ENCODE assay signal across 31 mouse cellular contexts in genomic region chr3:83773281-83773680, GRCm38 (mm10). TPM values are rescaled to one million over a fixed set of nuclear protein-coding genes. Genes with fewer than 3 reads are reported as not detected.
A peak's percentile ranks its signal among the peaks of the same experiment; 100 is the strongest.
DNase-seq lines count a peak whose midpoint lies in the region; ATAC-seq and TF ChIP-seq lines count a peak whose summit lies in the region.
"Had no signal": no experiment of that assay in that cellular context is flagged by ENCODE, and none has a peak within 500 bp of the region (broad histone marks: within the 10 kb centered on the region; RNA-seq: fewer than 3 reads in every experiment).

No protein-coding gene starts in this region.

- 92% methylated on average over 18 of the region's 18 CpGs for WGBS in midbrain, embryonic 11.5 days
- 90% methylated on average over 18 of the region's 18 CpGs for WGBS in midbrain, embryonic 13.5 days

- no peaks in the 10 kb centered on the region for H3K27me3 ChIP-seq in midbrain, embryonic 11.5 days (ENCODE audit: control insufficient read depth, insufficient read depth, low read length)
- H3K27me3 ChIP-seq in midbrain, embryonic 13.5 days, result no peaks in the 10 kb centered on the region
- peaks cover 8% of the 10 kb centered on the region for H3K27me3 ChIP-seq in E14TG2a.4 (ENCODE audit: insufficient read depth, low read length)
- H3K27me3 ChIP-seq: CH12.LX; embryonic facial prominence, embryonic 13.5 days; forebrain, embryonic 15.5 days had no signal

- H3K9ac ChIP-seq in midbrain, embryonic 11.5 days (ENCODE audit: low read length), result no peak overlapping the region
- H3K9ac ChIP-seq in midbrain, embryonic 13.5 days (replicated peaks), result no peak overlapping the region
- H3K9ac ChIP-seq: embryonic facial prominence, embryonic 13.5 days; forebrain, embryonic 12.5 days; forebrain, embryonic 15.5 days; heart, embryonic 13.5 days; hindbrain, embryonic 14.5 days had no signal

- no peak for ATAC-seq in midbrain, embryonic 11.5 days (ENCODE audit: low FRiP score)
- no peak for ATAC-seq in midbrain, embryonic 13.5 days
- ATAC-seq: forebrain, embryonic 15.5 days; hindbrain, postnatal 0 days; inflammation-experienced regulatory T-cells, adult 6 months had no signal

- H3K36me3 ChIP-seq in midbrain, embryonic 11.5 days (ENCODE audit: control insufficient read depth, insufficient read depth, low read length), result peaks cover 7% of the 10 kb centered on the region; the same call in 1 of the 2 replicates
- H3K36me3 ChIP-seq in midbrain, embryonic 13.5 days, result peaks cover 23% of the 10 kb centered on the region
- H3K36me3 ChIP-seq in E14TG2a.4 (ENCODE audit: insufficient read depth, low read length), result peaks cover 39% of the 10 kb centered on the region
- H3K36me3 ChIP-seq: forebrain, embryonic 15.5 days; heart, embryonic 10.5 days had no signal

- H3K27ac ChIP-seq in midbrain, embryonic 11.5 days (ENCODE audit: low read depth, low read length), result no peak overlapping the region
- no peak overlapping the region for H3K27ac ChIP-seq in midbrain, embryonic 13.5 days
- H3K27ac ChIP-seq: embryonic facial prominence, embryonic 10.5 days; embryonic facial prominence, embryonic 13.5 days; forebrain, embryonic 12.5 days; forebrain, embryonic 15.5 days; heart, embryonic 10.5 days; heart, embryonic 13.5 days; hindbrain, embryonic 14.5 days; hindbrain, postnatal 0 days had no signal

- H3K4me3 ChIP-seq in midbrain, embryonic 11.5 days (ENCODE audit: low read depth, low read length), result no peak overlapping the region
- H3K4me3 ChIP-seq in midbrain, embryonic 13.5 days (replicated peaks), result no peak overlapping the region
- peak overlapping the region; percentile 78 for H3K4me3 ChIP-seq in E14TG2a.4 (replicated peaks; ENCODE audit: low read length)
- H3K4me3 ChIP-seq: embryonic facial prominence, embryonic 10.5 days; embryonic facial prominence, embryonic 13.5 days; erythroblast, embryonic 14.5 days; forebrain, embryonic 12.5 days; forebrain, embryonic 15.5 days; heart, embryonic 10.5 days; heart, embryonic 13.5 days had no signal

- peaks cover 11% of the 10 kb centered on the region for H3K4me1 ChIP-seq in midbrain, embryonic 11.5 days (ENCODE audit: control insufficient read depth, insufficient read depth, low read length)
- peaks cover 10% of the 10 kb centered on the region for H3K4me1 ChIP-seq in midbrain, embryonic 13.5 days (replicated peaks)
- peaks cover 51% of the 10 kb centered on the region for H3K4me1 ChIP-seq in E14TG2a.4 (replicated peaks; ENCODE audit: low read depth, low read length)

- DNase-seq in midbrain, embryonic 11.5 days (ENCODE audit: low spot score, missing footprints), result peak; percentile 56
- DNase-seq in ES-CJ7 (ENCODE audit: low read depth, low spot score) (peak; percentile 53), ZHBTc4 (ENCODE audit: low read depth, low spot score) (peak; percentile 80)
- DNase-seq in thymus, postnatal 14 days, result no peak
- no peak for DNase-seq in heart, adult 8-10 months (ENCODE audit: low spot score)
- DNase-seq: adrenal gland, adult 2 months; adrenal gland, postnatal 14 days; B cell, adult 2 months; cerebellum, adult 11 months; cerebellum, adult 2 months; cerebellum, adult 9-11 months; cerebellum, postnatal 36 days; embryo, embryonic 11 days; gastrocnemius, postnatal 25 days; heart, adult 18-20 months; heart, postnatal 14 days; heart, postnatal 4 days had no signal

- TF ChIP-seq CTCF in E14TG2a.4 (conservative IDR thresholded peaks at IDR 0.05; ENCODE audit: low read length), result no peak

- no peak overlapping the region for H3K4me2 ChIP-seq in midbrain, embryonic 11.5 days
- H3K4me2 ChIP-seq in midbrain, embryonic 13.5 days (replicated peaks), result no peak overlapping the region
- H3K4me2 ChIP-seq: embryonic facial prominence, embryonic 13.5 days; forebrain, embryonic 12.5 days; forebrain, embryonic 15.5 days; heart, embryonic 13.5 days; hindbrain, embryonic 14.5 days had no signal

- no peaks in the 10 kb centered on the region for H3K9me3 ChIP-seq in midbrain, embryonic 11.5 days (ENCODE audit: control insufficient read depth, low read length)
- no peaks in the 10 kb centered on the region for H3K9me3 ChIP-seq in midbrain, embryonic 13.5 days
- no peaks in the 10 kb centered on the region for H3K9me3 ChIP-seq in E14TG2a.4 (ENCODE audit: low read length)
- H3K9me3 ChIP-seq: embryonic facial prominence, embryonic 10.5 days; embryonic facial prominence, embryonic 13.5 days; forebrain, embryonic 12.5 days; forebrain, embryonic 15.5 days; heart, embryonic 10.5 days; heart, embryonic 13.5 days had no signal

RNA-seq across cellular contexts. Expression of gene Sfrp2, which starts 7.2 kb away (rescaled TPM):
- 88.4 and 96.4 TPM in 2 replicates for polyA plus RNA-seq in midbrain, embryonic 11.5 days (2014; fragmentation: Nextera tagmentation; extraction: Ambion mirVana)
- polyA plus RNA-seq in midbrain, embryonic 13.5 days (2015; fragmentation: Nextera tagmentation; extraction: Ambion mirVana), result 35.7 and 41.2 TPM in 2 replicates
- 1 to 10 TPM; 2.5 to 3.5 (median 3.1) TPM for total RNA-seq in heart, adult 8-10 months (2022)
- total RNA-seq: MEL had no signal
- polyA plus RNA-seq: erythroblast, embryonic 14.5 days had no signal

Comparison
In these comparisons a context has a peak if more than half of its experiments do, and no peak if none do; other contexts are left out.
1. DNase-seq: peak in midbrain, embryonic 11.5 days (single experiment), ES-CJ7 (single experiment) and ZHBTc4 (single experiment); none in thymus, postnatal 14 days (single experiment) and heart, adult 8-10 months (single experiment).